Mouse (Mus musculus) liver, adult 2 months (tissue): ENCODE measurements around the gene Dguok. TPM values are rescaled to one million over a fixed set of nuclear protein-coding genes. Genes with fewer than 3 reads are reported as not detected.

ENCODE experiments used
- DNase-seq: peaks from one replicate; pipeline ENCODE4 v3.0.0-alpha.2; 2011; ENCODE audit warnings: low read depth, low spot score; ENCODE audit errors: extremely low read depth
- H3K27ac ChIP-seq: fragments of 200-500 bp; replicated peaks from 2 replicates; pipeline ENCODE4 v1.5.1; 2012; ENCODE audit warnings: low read depth, mild to moderate bottlenecking, control low read depth, inconsistent platforms, low read length; ENCODE audit not compliant: insufficient read depth
- H3K27me3 ChIP-seq: fragments of 200-500 bp; 2 replicates; pipeline ENCODE4 v1.6.1; 2012; ENCODE audit warnings: mild to moderate bottlenecking, moderate library complexity, low read length, inconsistent platforms; ENCODE audit not compliant: control insufficient read depth, insufficient read depth
- H3K36me3 ChIP-seq: fragments of 200-500 bp; 2 replicates; pipeline ENCODE4 v1.6.1; 2012; ENCODE audit warnings: low read length, inconsistent platforms; ENCODE audit not compliant: control insufficient read depth, insufficient read depth
- H3K4me1 ChIP-seq: fragments of 200-500 bp; 2 replicates; pipeline ENCODE4 v1.6.1; 2011; ENCODE audit warnings: low read length; ENCODE audit not compliant: control insufficient read depth, insufficient read depth
- H3K4me3 ChIP-seq: fragments of 200-500 bp; 2 replicates; pipeline ENCODE4 v1.5.1; 2011; ENCODE audit warnings: low read depth, mild to moderate bottlenecking, control low read depth, low read length, moderate library complexity; ENCODE audit not compliant: insufficient read depth
- H3K79me2 ChIP-seq: fragments of 200-500 bp; 2 replicates; pipeline ENCODE4 v1.6.1; 2012; ENCODE audit warnings: inconsistent platforms, mild to moderate bottlenecking, low read length, moderate library complexity; ENCODE audit not compliant: control insufficient read depth, insufficient read depth
- H3K9ac ChIP-seq: fragments of 200-500 bp; 2 replicates; pipeline ENCODE4 v1.6.1; 2012; ENCODE audit warnings: low read depth, mild to moderate bottlenecking, control low read depth, inconsistent platforms, low read length
- CTCF ChIP-seq: fragments of 200-500 bp; IDR thresholded peaks from 2 replicates; pipeline ENCODE4 v1.5.1; 2011; ENCODE audit warnings: low read depth, low read length, control low read depth
- POLR2A ChIP-seq: fragments of 200-500 bp; IDR thresholded peaks from 2 replicates; pipeline ENCODE4 v1.6.1; 2011; ENCODE audit warnings: low read length, control low read depth; ENCODE audit not compliant: insufficient read depth; ENCODE audit errors: extremely low read depth
- WGBS: fragments of 180-500 bp; shearing (Covaris S2); methylation state at CpG from one replicate; pipeline ENCODE4 v1.1.7; 2018; 5-methylcytosine and 5-hydroxymethylcytosine counted together
- polyA plus RNA-seq: library from polyadenylated mRNA; depleted of rRNA; stranded (reverse); fragments of >200 nt; gene quantifications from 2 replicates; pipeline ENCODE4 v1.2.3, GENCODE M21; 2012
- total RNA-seq: library from RNA; depleted of rRNA; stranded (reverse); fragments of >200 nt; gene quantifications from 2 replicates; pipeline ENCODE4 v1.2.3, GENCODE M21; 2014

The Dguok gene
- total and polyA plus RNA-seq, 2 experiments = 17.4 to 23.5 TPM

DNA sequence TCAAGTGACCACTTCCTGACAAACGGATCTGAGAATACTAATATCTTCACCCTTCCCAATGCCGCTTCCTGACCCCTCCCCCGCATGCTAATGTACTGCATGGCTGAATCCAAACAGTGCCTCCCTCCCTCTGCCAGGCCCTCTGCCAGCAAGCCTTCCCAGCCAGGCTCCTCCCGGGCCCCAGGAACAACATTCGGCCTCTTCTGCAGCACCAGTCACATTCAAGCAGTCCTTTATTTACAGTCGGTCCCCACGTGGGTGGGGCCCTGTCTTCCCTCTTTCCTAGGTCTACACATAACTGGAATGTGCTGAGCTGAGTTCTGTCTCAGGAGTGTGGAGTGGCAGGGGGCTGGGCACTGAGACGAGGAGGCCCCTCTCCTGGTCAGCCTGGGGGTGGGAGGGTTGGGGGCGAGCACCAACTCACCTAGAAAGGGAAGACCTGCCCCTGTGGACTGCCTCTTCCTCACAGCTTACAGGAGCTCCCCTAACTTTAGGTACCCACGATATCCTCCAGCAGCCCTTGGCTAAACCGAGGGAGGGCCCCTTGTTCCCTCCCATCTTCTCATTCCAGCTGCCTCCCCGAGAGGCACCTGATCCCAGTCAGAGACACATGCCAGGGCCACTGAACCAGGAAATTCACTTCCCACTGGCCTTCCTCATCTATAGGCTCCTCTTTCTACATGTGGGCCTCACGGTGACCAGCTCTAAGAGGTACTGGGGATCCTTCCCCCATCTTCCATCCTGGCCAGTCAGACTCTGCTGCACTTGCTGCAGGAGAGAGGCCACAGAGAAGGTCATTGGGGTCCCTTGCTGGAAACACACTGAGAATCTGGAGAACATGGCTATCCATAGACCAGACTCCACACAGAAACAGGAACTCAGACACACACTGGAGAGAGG, 63.1 kb downstream of the Dguok start:
- H3K4me1 ChIP-seq = peaks cover 21% of the 10 kb centered on the region
- peaks cover 19% of the 10 kb centered on the region for H3K79me2 ChIP-seq
- peak; percentile 76 for DNase-seq
- H3K36me3 ChIP-seq = no peaks in the 10 kb centered on the region
- H3K27ac ChIP-seq = no peak overlapping the region; the same call in 1 of the 2 replicates
- WGBS = 27% methylated on average over 13 of the region's 13 CpGs
- TF ChIP-seq POLR2A (no peak), CTCF (no peak)
- H3K9ac ChIP-seq = no peak overlapping the region
- H3K27me3 ChIP-seq = no peaks in the 10 kb centered on the region
- no peak overlapping the region for H3K4me3 ChIP-seq

DNA sequence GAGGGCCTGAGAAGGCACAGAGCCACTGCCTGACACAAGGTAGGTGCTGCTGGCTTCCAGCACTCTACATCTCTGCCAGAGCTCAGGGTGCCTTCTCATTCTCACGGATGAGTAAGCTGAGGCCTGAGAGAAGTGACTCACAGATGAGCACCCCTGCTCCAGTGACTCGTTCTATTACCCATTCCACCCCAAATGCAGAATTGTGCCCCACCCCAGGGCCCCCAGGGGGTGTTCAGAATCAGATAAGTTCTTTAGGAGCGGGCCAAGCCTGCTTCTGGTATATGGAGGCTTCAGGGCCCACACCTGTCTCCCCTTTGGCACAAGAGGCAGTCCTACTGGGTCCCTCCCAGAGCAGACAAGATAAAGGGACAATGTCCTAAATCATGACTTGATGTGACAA, 64.1 kb downstream of the Dguok start:
- Histone ChIP-seq H3K36me3 (no peaks in the 10 kb centered on the region), H3K4me1 (peaks cover 21% of the 10 kb centered on the region), H3K27me3 (no peaks in the 10 kb centered on the region), H3K4me3 (no peak overlapping the region), H3K9ac (no peak overlapping the region), H3K79me2 (peaks cover 25% of the 10 kb centered on the region), H3K27ac (no peak overlapping the region)
- no peak for DNase-seq
- WGBS = 58% methylated on average over 3 of the region's 3 CpGs
- no peak for TF ChIP-seq POLR2A
- TF ChIP-seq CTCF = no peak

DNA sequence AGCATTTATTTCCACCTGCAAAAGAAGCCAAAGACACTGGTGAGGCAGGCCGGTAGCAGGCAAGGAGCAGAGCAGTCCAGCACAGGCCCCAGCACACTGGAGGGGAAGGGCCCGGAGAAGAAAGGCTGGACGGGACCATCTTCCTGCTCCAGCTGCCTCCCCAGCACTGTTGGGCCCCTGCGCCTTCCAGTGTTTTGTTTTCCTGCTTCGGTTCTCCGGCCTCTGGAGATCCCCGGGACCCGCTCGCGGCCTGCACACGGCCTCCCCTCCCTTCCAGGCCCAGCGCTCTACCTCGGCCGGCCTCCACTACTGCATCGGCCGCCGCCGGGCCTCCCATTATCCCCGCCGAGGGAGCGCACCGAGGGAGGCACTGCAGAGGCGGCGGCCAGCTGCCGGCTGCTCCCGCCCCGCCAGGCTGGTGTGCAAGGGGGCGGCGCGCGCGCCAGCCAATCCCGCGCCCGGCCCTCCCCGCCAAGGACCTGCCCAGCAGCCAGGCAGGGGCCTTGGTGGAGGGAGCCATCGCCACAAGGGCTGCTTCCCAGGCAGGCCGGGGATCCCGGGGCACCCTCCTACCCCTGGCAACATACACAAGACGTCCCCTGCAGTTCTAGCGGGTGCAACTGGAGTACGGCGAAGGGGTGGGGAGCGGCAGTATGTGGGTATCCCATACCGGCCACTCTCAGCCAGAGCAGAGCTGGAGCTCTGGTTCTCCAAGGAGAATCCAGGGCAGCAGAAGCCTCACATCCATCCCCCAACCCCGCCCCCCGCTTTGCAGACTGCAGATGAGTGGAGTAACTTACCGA, 65.3 kb downstream of the Dguok start:
- H3K4me1 ChIP-seq = peaks cover 22% of the 10 kb centered on the region
- DNase-seq = peak; percentile 61
- under 1% methylated on average over 42 of the region's 48 CpGs for WGBS
- TF ChIP-seq CTCF (no peak), POLR2A (peak; percentile 59)
- H3K9ac ChIP-seq = peak overlapping the region; percentile 64
- peak overlapping the region; percentile 79 for H3K4me3 ChIP-seq
- H3K27me3 ChIP-seq = no peaks in the 10 kb centered on the region
- H3K36me3 ChIP-seq = no peaks in the 10 kb centered on the region
- H3K27ac ChIP-seq = peak overlapping the region; percentile 79
- peaks cover 25% of the 10 kb centered on the region for H3K79me2 ChIP-seq

DNA sequence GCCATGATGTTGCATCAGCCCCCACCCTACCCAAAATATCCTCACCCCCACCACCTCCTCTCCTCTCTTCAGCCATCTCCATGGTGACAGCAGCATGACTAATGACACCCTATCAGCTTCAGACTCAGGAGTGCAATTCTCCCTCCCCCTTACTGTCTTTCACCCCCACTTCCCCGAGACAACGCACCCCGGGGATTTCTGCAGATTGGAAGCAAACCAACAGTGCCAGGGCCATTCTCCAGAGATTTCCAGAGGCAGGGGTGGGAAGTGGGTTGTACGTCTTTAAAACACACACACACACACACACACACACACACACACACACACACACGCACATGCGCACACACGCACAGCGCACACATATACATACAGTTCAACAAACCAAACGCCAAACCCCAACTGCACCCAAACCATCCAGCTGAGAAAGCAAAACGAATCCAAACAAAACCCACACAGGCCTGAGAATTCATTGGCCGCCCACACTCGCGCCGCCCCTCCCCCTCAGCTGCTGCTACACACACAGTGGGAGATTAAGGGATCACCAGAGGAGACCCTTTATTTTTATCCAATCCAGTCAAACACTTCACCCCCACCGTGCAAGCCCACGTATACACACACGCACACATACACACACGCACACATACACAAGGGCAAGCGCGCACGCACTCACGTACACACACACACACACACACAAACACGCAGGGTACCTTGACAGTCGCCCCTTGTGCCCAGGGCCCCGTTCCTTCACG, 66.1 kb downstream of the Dguok start:
- peaks cover 1% of the 10 kb centered on the region; the same call in 1 of the 2 replicates for H3K36me3 ChIP-seq
- peaks cover 22% of the 10 kb centered on the region for H3K4me1 ChIP-seq
- no peaks in the 10 kb centered on the region for H3K27me3 ChIP-seq
- H3K4me3 ChIP-seq = peak overlapping the region; percentile 79
- no peak for TF ChIP-seq POLR2A
- no peak for TF ChIP-seq CTCF
- peak overlapping the region; percentile 62 for H3K27ac ChIP-seq
- DNase-seq = peak; percentile 41
- H3K79me2 ChIP-seq = peaks cover 25% of the 10 kb centered on the region
- WGBS = 5% methylated on average over 26 of the region's 26 CpGs
- peak overlapping the region; percentile 64 for H3K9ac ChIP-seq

GRCm38 (mm10) chr6:83440197-83440509, 66.6 kb downstream of the Dguok start:
- WGBS = 61% methylated on average over 3 of the region's 3 CpGs
- Histone ChIP-seq H3K79me2 (peaks cover 28% of the 10 kb centered on the region), H3K4me1 (peaks cover 22% of the 10 kb centered on the region)

More at GRCm38 (mm10) chr6:83440197-83440509, 66.6 kb downstream of the Dguok start:
- Histone ChIP-seq H3K36me3 (peaks cover 4% of the 10 kb centered on the region; the same call in 1 of the 2 replicates), H3K27me3 (no peaks in the 10 kb centered on the region), H3K27ac (no peak overlapping the region), H3K9ac (no peak overlapping the region), H3K4me3 (no peak overlapping the region)
- TF ChIP-seq CTCF (no peak), POLR2A (no peak)
- DNase-seq = no peak
